Mouse (Mus musculus) megakaryocyte-erythroid progenitor cell, adult 5 weeks (primary cell): ENCODE measurements around the gene Izumo1. TPM values are rescaled to one million over a fixed set of nuclear protein-coding genes. Genes with fewer than 3 reads are reported as not detected.

Experiments used
- polyA plus RNA-seq: library from polyadenylated mRNA; stranded (reverse); fragments of >175 nt; gene quantifications from 2 replicates; pipeline ENCODE4 v1.2.3, GENCODE M21; 2012

Gene Izumo1
- polyA plus RNA-seq, result 0.14 and 0.18 TPM in 2 replicates

DNA sequence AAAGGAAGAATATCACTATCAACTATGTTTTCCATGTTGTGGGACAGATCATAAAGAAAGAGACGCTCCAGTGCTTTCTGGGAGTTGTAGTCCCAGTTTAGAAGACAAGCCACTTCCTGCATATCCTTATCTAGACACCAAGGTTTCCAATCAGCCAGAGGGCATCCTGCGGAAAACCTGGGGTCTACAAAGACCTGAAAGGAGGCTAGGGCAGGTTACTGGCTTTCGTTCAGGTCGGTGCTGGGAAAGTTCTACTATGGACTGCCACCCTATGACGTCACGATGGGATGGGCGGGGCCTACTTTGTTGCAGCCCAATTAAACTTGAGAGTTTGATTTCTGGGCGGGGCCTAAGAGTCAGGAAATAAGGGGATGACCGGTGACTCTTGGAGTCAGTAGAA lies at the start of gene Izumo1:
Gene Izumo1 (plus strand): TSS at position 369 of the 400 bp plus-strand sequence.

DNA sequence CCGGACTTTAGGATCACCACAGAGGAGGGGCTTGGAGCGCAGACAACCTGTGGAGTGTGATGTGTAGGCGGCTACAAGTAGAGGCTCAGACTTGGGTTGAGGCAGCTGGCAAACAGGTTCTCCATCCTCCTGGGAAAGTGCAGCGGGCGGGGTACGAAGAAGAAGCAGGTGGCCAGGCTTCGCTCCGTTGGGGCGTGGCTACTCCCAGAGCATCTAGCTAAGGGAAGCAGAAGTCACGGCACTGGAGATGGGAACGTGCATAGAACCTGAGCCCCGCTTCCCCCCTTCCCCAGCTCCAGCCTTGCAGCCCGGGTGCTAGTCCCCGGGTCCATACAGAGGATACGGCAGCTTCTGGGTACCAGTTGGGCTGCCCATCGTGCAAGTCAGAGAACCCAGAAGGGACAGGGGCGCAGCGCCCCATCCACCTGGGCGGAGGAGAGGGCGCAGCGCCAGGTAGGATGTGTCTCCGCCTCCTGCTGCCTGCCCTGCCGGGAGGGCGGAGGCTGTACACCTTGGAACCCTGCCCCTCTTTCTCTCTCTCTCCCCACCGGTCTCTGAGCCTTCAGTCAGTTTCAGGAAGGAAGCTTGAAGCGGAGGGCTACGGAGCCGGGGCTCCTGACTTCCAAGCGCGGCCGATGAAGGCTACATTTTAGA lies 4.4 kb upstream of the Izumo1 start, which contains the start of gene Fut1:
Gene Fut1 (plus strand): TSS at position 248 of the 654 bp plus-strand sequence.

DNA sequence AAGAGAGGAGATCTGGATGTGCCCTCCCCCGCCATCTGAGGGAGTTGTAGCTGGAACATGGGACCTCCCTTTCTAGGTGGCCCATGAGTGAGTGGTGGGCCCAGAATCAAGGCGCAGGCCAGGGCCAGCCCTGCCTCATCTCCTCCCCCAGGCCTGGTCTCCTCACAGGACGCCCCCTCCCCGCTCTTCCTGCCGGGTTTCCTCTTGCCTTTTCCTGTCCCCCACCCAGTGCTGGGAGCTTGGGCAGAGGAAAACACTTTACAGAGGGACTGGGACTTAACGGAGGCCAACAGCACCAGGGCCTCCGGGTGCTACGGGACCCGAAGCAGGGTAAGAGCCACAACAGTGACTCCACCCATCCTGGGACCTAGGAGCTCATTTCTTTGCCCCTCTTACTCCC lies 5.7 kb downstream of the Izumo1 start, which contains the start of gene Rasip1:
Gene Rasip1 (plus strand): TSS at position 228 of the 400 bp plus-strand sequence.

GRCm38 (mm10) chr7:45639561-45640027 lies 18.0 kb downstream of the Izumo1 start, which contains the start of gene Mamstr:
Gene Mamstr, plus strand, starts transcription at chr7:45639977.

GRCm38 (mm10) chr7:45666161-45666560 lies 44.5 kb downstream of the Izumo1 start, which contains the start of gene Fut2:
Gene Fut2, minus strand, starts transcription at chr7:45666394.

Other genes with a start within 250 kb of the Izumo1 start
- gene Snrnp70, start 226.1 kb upstream of the Izumo1 start, polyA plus RNA-seq, result 920 and 1,244 TPM in 2 replicates
- gene Kcna7, start 216.2 kb upstream of the Izumo1 start, polyA plus RNA-seq, result 0.04 and 0.28 TPM in 2 replicates
- 0.04 TPM in 1 of 2 replicates, not detected in the other for gene Ntf5, start 208.1 kb upstream of the Izumo1 start, polyA plus RNA-seq
- 0.11 TPM in 1 of 2 replicates, not detected in the other for gene Lhb, start 201.0 kb upstream of the Izumo1 start, polyA plus RNA-seq
- gene Gys1, start 187.0 kb upstream of the Izumo1 start, polyA plus RNA-seq, result 28.3 and 36.5 TPM in 2 replicates
- 407 and 425 TPM in 2 replicates for gene Ruvbl2, start 183.7 kb upstream of the Izumo1 start, polyA plus RNA-seq
- gene Ftl1, start 161.9 kb upstream of the Izumo1 start, polyA plus RNA-seq, result 3,550 and 4,748 TPM in 2 replicates
- gene Bax, start 154.9 kb upstream of the Izumo1 start, polyA plus RNA-seq, result 188 and 194 TPM in 2 replicates
- gene Tulp2, start 139.9 kb upstream of the Izumo1 start, polyA plus RNA-seq, result 0.05 TPM in 1 of 2 replicates, not detected in the other
- gene Gm45808, start 135.0 kb upstream of the Izumo1 start, polyA plus RNA-seq, result not detected in 2 replicates
- 4.6 TPM in 2 replicates for gene Dhdh, start 133.0 kb upstream of the Izumo1 start, polyA plus RNA-seq
- gene Nucb1, start 111.4 kb upstream of the Izumo1 start, polyA plus RNA-seq, result 728 and 929 TPM in 2 replicates
- gene Ppp1r15a, start 95.5 kb upstream of the Izumo1 start, polyA plus RNA-seq, result 397 and 438 TPM in 2 replicates
- gene Plekha4, start 95.5 kb upstream of the Izumo1 start, polyA plus RNA-seq, result 0.93 and 1.1 TPM in 2 replicates
- gene Hsd17b14, start 66.9 kb upstream of the Izumo1 start, polyA plus RNA-seq, result 2.8 and 3.1 TPM in 2 replicates
- gene Bcat2, start 51.7 kb upstream of the Izumo1 start, polyA plus RNA-seq, result 58.9 and 61.2 TPM in 2 replicates
- not detected in 2 replicates for gene Fgf21, start 6.3 kb upstream of the Izumo1 start, polyA plus RNA-seq
- not detected in 2 replicates for gene Fut1, start 4.5 kb upstream of the Izumo1 start, polyA plus RNA-seq
- gene Rasip1, start 5.7 kb downstream of the Izumo1 start, polyA plus RNA-seq, result 0.60 and 0.75 TPM in 2 replicates
- 0.30 TPM in 1 of 2 replicates, not detected in the other for gene Mamstr, start 18.2 kb downstream of the Izumo1 start, polyA plus RNA-seq
- 0.10 TPM in 1 of 2 replicates, not detected in the other for gene Fut2, start 44.6 kb downstream of the Izumo1 start, polyA plus RNA-seq
- 0.04 TPM in 1 of 2 replicates, not detected in the other for gene Ntn5, start 62.2 kb downstream of the Izumo1 start, polyA plus RNA-seq
- 0.04 TPM in 1 of 2 replicates, not detected in the other for gene Sec1, start 72.6 kb downstream of the Izumo1 start, polyA plus RNA-seq
- 0.31 TPM in 1 of 2 replicates, not detected in the other for gene Car11, start 78.0 kb downstream of the Izumo1 start, polyA plus RNA-seq
- gene Dbp, start 83.3 kb downstream of the Izumo1 start, polyA plus RNA-seq, result 13.7 and 15.4 TPM in 2 replicates
- gene Rpl18, start 93.6 kb downstream of the Izumo1 start, polyA plus RNA-seq, result 13,154 and 13,434 TPM in 2 replicates
- 95.0 and 123 TPM in 2 replicates for gene Sphk2, start 96.2 kb downstream of the Izumo1 start, polyA plus RNA-seq
- gene Fam83e, start 99.4 kb downstream of the Izumo1 start, polyA plus RNA-seq, result 1.4 and 2.6 TPM in 2 replicates
- gene Spaca4, start 104.0 kb downstream of the Izumo1 start, polyA plus RNA-seq, result not detected in 2 replicates
- gene Lmtk3, start 161.9 kb downstream of the Izumo1 start, polyA plus RNA-seq, result 0.56 and 0.70 TPM in 2 replicates
- 1.0 and 2.5 TPM in 2 replicates for gene Sult2b1, start 162.9 kb downstream of the Izumo1 start, polyA plus RNA-seq
- gene Cyth2, start 192.8 kb downstream of the Izumo1 start, polyA plus RNA-seq, result 173 and 197 TPM in 2 replicates
- gene Kcnj14, start 203.0 kb downstream of the Izumo1 start, polyA plus RNA-seq, result 0.39 and 0.61 TPM in 2 replicates
- 62.6 and 63.0 TPM in 2 replicates for gene Grwd1, start 209.1 kb downstream of the Izumo1 start, polyA plus RNA-seq